Mouse (Mus musculus) CH12.LX (cell line): ENCODE data around the gene Fmo6.

ENCODE experiments used
- BHLHE40 ChIP-seq: IDR thresholded peaks from 2 replicates; pipeline ENCODE4 v1.6.1; 2011; ENCODE audit warnings: mild to moderate bottlenecking, low read depth, low read length, improper control_type of control experiment
- CTCF ChIP-seq, 2 experiments: IDR thresholded peaks in 1 of 2; conservative IDR thresholded peaks in 1 of 2; 2 replicates each; pipeline ENCODE4 v1.5.1; 2011 to 2012; ENCODE audit warnings: low read depth in 2 of 2, low read length in 2 of 2, improper control_type of control experiment in 1 of 2, inconsistent platforms in 1 of 2, mild to moderate bottlenecking in 1 of 2, moderate library complexity in 1 of 2
- EP300 ChIP-seq: IDR thresholded peaks from 2 replicates; pipeline ENCODE4 v1.6.1; 2011; ENCODE audit warnings: low read length, improper control_type of control experiment
- ETS1 ChIP-seq: conservative IDR thresholded peaks from 2 replicates; pipeline ENCODE4 v1.6.1; 2012; ENCODE audit warnings: low read depth, mild to moderate bottlenecking, inconsistent platforms, low read length, improper control_type of control experiment, moderate library complexity
- KAT2A ChIP-seq: IDR thresholded peaks from 2 replicates; pipeline ENCODE4 v1.6.1; 2012; ENCODE audit warnings: low read length, improper control_type of control experiment, inconsistent platforms; ENCODE audit not compliant: insufficient replicate concordance
- MXI1 ChIP-seq: IDR thresholded peaks from 2 replicates; pipeline ENCODE4 v1.6.1; 2011; ENCODE audit warnings: mild to moderate bottlenecking, low read depth, low read length, improper control_type of control experiment
- NELFE ChIP-seq: IDR thresholded peaks from 2 replicates; pipeline ENCODE4 v1.6.1; 2011; ENCODE audit warnings: low read depth, low read length, improper control_type of control experiment
- NRF1 ChIP-seq: IDR thresholded peaks from 2 replicates; pipeline ENCODE4 v1.6.1; 2014; ENCODE audit warnings: low read depth, mild to moderate bottlenecking, inconsistent platforms, low read length, improper control_type of control experiment, moderate library complexity
- POLR2A ChIP-seq: IDR thresholded peaks from 2 replicates; pipeline ENCODE4 v1.6.1; 2011; ENCODE audit warnings: low read depth, mild to moderate bottlenecking, improper control_type of control experiment, low read length
- POLR2AphosphoS2 ChIP-seq: IDR thresholded peaks from 2 replicates; pipeline ENCODE4 v1.6.1; 2011; ENCODE audit warnings: low read depth, low read length, improper control_type of control experiment
- SMC3 ChIP-seq: IDR thresholded peaks from 2 replicates; pipeline ENCODE4 v1.6.1; 2011; ENCODE audit warnings: low read depth, low read length, improper control_type of control experiment
- UBTF ChIP-seq: IDR thresholded peaks from 2 replicates; pipeline ENCODE4 v1.6.1; 2012; ENCODE audit warnings: low read depth, mild to moderate bottlenecking, inconsistent platforms, low read length, improper control_type of control experiment, moderate library complexity
- USF1 ChIP-seq: IDR thresholded peaks from 2 replicates; pipeline ENCODE4 v1.6.1; 2014; ENCODE audit warnings: low read depth, mild to moderate bottlenecking, inconsistent platforms, low read length, improper control_type of control experiment

DNA sequence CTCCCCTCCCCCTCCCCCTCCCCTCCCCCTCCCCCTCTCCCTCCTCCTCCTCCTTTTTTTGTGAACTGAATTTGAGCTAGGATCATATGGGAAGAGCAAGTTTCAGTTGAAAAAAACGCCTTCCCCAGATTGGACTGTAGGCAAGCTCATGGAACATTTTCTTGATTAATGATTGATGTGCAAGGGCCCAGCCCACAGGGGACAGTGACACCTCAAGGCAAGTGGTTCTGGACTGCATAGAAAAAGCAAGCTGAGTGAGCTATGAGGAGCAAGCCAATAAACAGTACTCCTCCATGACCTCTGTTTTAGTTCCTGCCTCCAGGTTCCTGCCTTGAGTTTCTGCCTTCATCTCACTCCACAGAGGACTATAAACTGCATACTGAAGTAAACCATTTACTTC lies 12.2 kb downstream of the Fmo6 start:
- TF ChIP-seq KAT2A, result no peak
- no peak for TF ChIP-seq POLR2A
- no peak for TF ChIP-seq NELFE
- no peak for TF ChIP-seq NRF1
- TF ChIP-seq CTCF (conservative IDR thresholded peaks at IDR 0.05 in 1 of 2, IDR thresholded peaks at IDR 0.05 in 1 of 2; ENCODE audit: low read depth in 2 of 2, low read length in 2 of 2), result no peak
- no peak for TF ChIP-seq ETS1
- TF ChIP-seq BHLHE40, result no peak
- TF ChIP-seq EP300, result no peak
- TF ChIP-seq UBTF, result no peak
- no peak for TF ChIP-seq USF1
- TF ChIP-seq SMC3, result no peak
- TF ChIP-seq MXI1, result no peak
- no peak for TF ChIP-seq POLR2AphosphoS2
